Mouse (Mus musculus) ES-CJ7 (cell line): Measurements from ENCODE around the gene Kifc3.
"Not testable (repeated sequence)": the region's sequence is repeated elsewhere in the genome, so short reads cannot be mapped to it uniquely, and the experiment has no call there.

ENCODE experiments used
- DNase-seq: peaks from one replicate; pipeline ENCODE4 v3.0.0; 2011; ENCODE audit warnings: low read depth, low spot score

Kifc3 gene

GRCm38 (mm10) chr8:95203326-95204038, 870 bp upstream of the Kifc3 start:
- DNase-seq: no peak

GRCm38 (mm10) chr8:95202056-95202570, 499 bp downstream of the Kifc3 start:
- DNase-seq: no peak

- no peak for DNase-seq
Measured at GRCm38 (mm10) chr8:95201491-95201890, 1.1 kb downstream of the Kifc3 start.

GRCm38 (mm10) chr8:95200001-95200405, 2.6 kb downstream of the Kifc3 start:
- peak; percentile 66 for DNase-seq

GRCm38 (mm10) chr8:95195728-95196127, 6.9 kb downstream of the Kifc3 start:
- no peak for DNase-seq

- DNase-seq: peak; percentile 78
Measured at GRCm38 (mm10) chr8:95191497-95192175, 11.0 kb downstream of the Kifc3 start.

- no peak for DNase-seq
Measured at GRCm38 (mm10) chr8:95187579-95187978, 15.0 kb downstream of the Kifc3 start.

- DNase-seq: no peak
Measured at GRCm38 (mm10) chr8:95185891-95186513, 16.6 kb downstream of the Kifc3 start.

- no peak for DNase-seq
Measured at GRCm38 (mm10) chr8:95185104-95185503, 17.5 kb downstream of the Kifc3 start.

- DNase-seq: no peak
Measured at GRCm38 (mm10) chr8:95184171-95184570, 18.4 kb downstream of the Kifc3 start.

GRCm38 (mm10) chr8:95181850-95182249, 20.8 kb downstream of the Kifc3 start:
- no peak for DNase-seq

- DNase-seq: peak; percentile 83
Measured at GRCm38 (mm10) chr8:95178191-95178590, 24.4 kb downstream of the Kifc3 start.

GRCm38 (mm10) chr8:95176985-95177384, 25.6 kb downstream of the Kifc3 start:
- DNase-seq: peak; percentile 55

- DNase-seq: no peak
Measured at GRCm38 (mm10) chr8:95175808-95176207, 26.8 kb downstream of the Kifc3 start.

- DNase-seq: no peak
Measured at GRCm38 (mm10) chr8:95175306-95175705, 27.3 kb downstream of the Kifc3 start.

GRCm38 (mm10) chr8:95172433-95172832, 30.2 kb downstream of the Kifc3 start:
- no peak for DNase-seq

- DNase-seq: no peak
Measured at GRCm38 (mm10) chr8:95167726-95168125, 34.9 kb downstream of the Kifc3 start.

GRCm38 (mm10) chr8:95166400-95166799, 36.2 kb downstream of the Kifc3 start:
- DNase-seq: no peak

GRCm38 (mm10) chr8:95165923-95166322, 36.7 kb downstream of the Kifc3 start:
- no peak for DNase-seq

GRCm38 (mm10) chr8:95164469-95164868, 38.1 kb downstream of the Kifc3 start:
- no peak for DNase-seq

GRCm38 (mm10) chr8:95163969-95164368, 38.6 kb downstream of the Kifc3 start:
- not testable (repeated sequence) for DNase-seq

- no peak for DNase-seq
Measured at GRCm38 (mm10) chr8:95162785-95163184, 39.8 kb downstream of the Kifc3 start.
